Mouse (Mus musculus) kidney, adult 2 months (tissue): Measurements from ENCODE around the gene Car5a.

ENCODE experiments used
- CTCF ChIP-seq: fragments of 200-500 bp; conservative IDR thresholded peaks from 2 replicates; pipeline ENCODE4 v1.5.1; 2011; ENCODE audit warnings: low read depth, mild to moderate bottlenecking, control low read depth, low read length, moderate library complexity, mixed read lengths; ENCODE audit not compliant: insufficient read depth, insufficient read length
- POLR2A ChIP-seq: fragments of 200-500 bp; IDR thresholded peaks from one replicate; pipeline ENCODE4 v1.6.1; 2011; ENCODE audit warnings: low read depth, low read length, control low read depth

DNA sequence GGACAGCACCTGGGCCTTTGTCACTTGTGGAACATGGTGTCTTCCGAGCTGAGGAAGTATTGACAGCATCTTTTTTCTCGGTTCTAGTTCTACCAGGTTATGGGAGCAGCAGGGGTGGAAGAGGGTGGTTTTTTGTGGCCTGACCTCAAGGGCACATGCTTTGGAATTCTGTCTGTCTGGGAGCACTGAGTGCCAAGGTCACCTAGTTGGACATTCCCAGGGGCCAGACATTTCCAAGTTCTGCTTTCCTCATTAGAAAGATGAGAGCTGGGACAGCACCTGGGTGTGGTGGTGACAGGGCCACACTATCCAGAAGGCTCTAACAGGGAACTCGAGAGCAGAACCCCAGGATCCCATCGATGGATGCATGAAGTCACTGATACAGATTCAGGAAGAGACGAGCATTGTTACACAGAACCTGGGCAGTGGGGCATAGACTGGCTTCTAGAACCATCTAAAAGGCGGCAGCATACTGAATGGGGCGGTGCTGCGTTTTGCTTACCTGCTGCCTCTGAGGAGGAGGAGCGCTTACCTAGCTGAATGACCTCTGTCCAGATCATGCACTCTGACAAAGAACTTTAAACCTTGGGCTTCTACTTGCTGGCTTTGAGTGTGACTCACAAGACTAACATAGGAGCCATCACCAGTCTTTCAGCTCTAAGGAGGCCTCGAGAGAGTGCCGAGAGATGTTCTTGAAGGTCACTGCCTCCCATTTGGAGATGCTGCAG is 36.3 kb upstream of the Car5a start:
- no peak for TF ChIP-seq POLR2A
- no peak for TF ChIP-seq CTCF
